Mouse (Mus musculus) cerebellum, adult 2 months (tissue): Measurements from ENCODE around the gene Atl2. TPM values are rescaled to one million over a fixed set of nuclear protein-coding genes. Genes with fewer than 3 reads are reported as not detected.

ENCODE experiments used
- DNase-seq, 2 experiments: peaks; one replicate each; pipeline ENCODE4 v3.0.0; 2021
- H3K27ac ChIP-seq: fragments of 200-500 bp; 2 replicates; pipeline ENCODE4 v1.5.1; 2012; ENCODE audit warnings: low read length, control low read depth, inconsistent platforms; ENCODE audit not compliant: insufficient read depth
- H3K27me3 ChIP-seq: fragments of 200-500 bp; 2 replicates; pipeline ENCODE4 v1.6.1; 2012; ENCODE audit warnings: inconsistent platforms, mild to moderate bottlenecking, low read length, moderate library complexity; ENCODE audit not compliant: control insufficient read depth, insufficient read depth
- H3K4me1 ChIP-seq: fragments of 200-500 bp; 2 replicates; pipeline ENCODE4 v1.6.1; 2011; ENCODE audit warnings: low read length; ENCODE audit not compliant: control insufficient read depth, insufficient read depth
- H3K4me3 ChIP-seq: fragments of 200-500 bp; replicated peaks from 2 replicates; pipeline ENCODE3; 2011; ENCODE audit warnings: mild to moderate bottlenecking, low read depth, low read length, control low read depth; ENCODE audit not compliant: insufficient read depth
- CTCF ChIP-seq: fragments of 200-500 bp; IDR thresholded peaks from 2 replicates; pipeline ENCODE4 v1.5.1; 2011; ENCODE audit warnings: low read depth, mild to moderate bottlenecking, control low read depth, low read length, moderate library complexity, borderline replicate concordance; ENCODE audit not compliant: insufficient read depth
- POLR2A ChIP-seq: fragments of 200-500 bp; IDR thresholded peaks from 2 replicates; pipeline ENCODE4 v1.6.1; 2011; ENCODE audit warnings: low read length, control low read depth, borderline replicate concordance; ENCODE audit not compliant: insufficient read depth
- WGBS: fragments of 180-500 bp; shearing (Covaris S2); methylation state at CpG from one replicate; pipeline ENCODE4 v1.1.7; 2018; 5-methylcytosine and 5-hydroxymethylcytosine counted together
- polyA plus RNA-seq: library from polyadenylated mRNA; depleted of rRNA; stranded (reverse); fragments of >200 nt; gene quantifications from 2 replicates; pipeline ENCODE4 v1.2.3, GENCODE M21; 2012; rRNA removed

Gene Atl2
- polyA plus RNA-seq, 1 experiment = 96.3 TPM

GRCm38 (mm10) chr17:79809491-79810316 lies 86.2 kb downstream of the Atl2 start:
- 84% methylated on average over 23 of the region's 23 CpGs for WGBS
- TF ChIP-seq POLR2A (no peak), CTCF (no peak)
- no peak for DNase-seq
- H3K27me3 ChIP-seq = no peaks in the 10 kb centered on the region; the same call in 1 of the 2 replicates
- H3K4me3 ChIP-seq = no peak overlapping the region
- no peak overlapping the region for H3K27ac ChIP-seq
- no peaks in the 10 kb centered on the region for H3K4me1 ChIP-seq

- TF ChIP-seq POLR2A = no peak
- TF ChIP-seq CTCF = no peak
- no peaks in the 10 kb centered on the region for H3K4me1 ChIP-seq
- no peak overlapping the region for H3K4me3 ChIP-seq
- no peak for DNase-seq
- WGBS = 87% methylated on average over 8 of the region's 8 CpGs
- no peak overlapping the region for H3K27ac ChIP-seq
- H3K27me3 ChIP-seq = no peaks in the 10 kb centered on the region; the same call in 1 of the 2 replicates
Measured at GRCm38 (mm10) chr17:79807237-79807930, 88.5 kb downstream of the Atl2 start.

- Histone ChIP-seq H3K27ac (no peak overlapping the region), H3K27me3 (no peaks in the 10 kb centered on the region; the same call in 1 of the 2 replicates), H3K4me1 (no peaks in the 10 kb centered on the region), H3K4me3 (no peak overlapping the region)
- TF ChIP-seq POLR2A (no peak), CTCF (no peak)
- no peak for DNase-seq
- 64% methylated on average over 2 of the region's 2 CpGs for WGBS
Measured at GRCm38 (mm10) chr17:79804747-79805146, 91.2 kb downstream of the Atl2 start.

- TF ChIP-seq CTCF = no peak
- TF ChIP-seq POLR2A = no peak
Measured at GRCm38 (mm10) chr17:79802056-79802455, 93.9 kb downstream of the Atl2 start.

GRCm38 (mm10) chr17:79798831-79799230 lies 97.1 kb downstream of the Atl2 start:
- TF ChIP-seq CTCF = no peak
- TF ChIP-seq POLR2A = no peak
- no peaks in the 10 kb centered on the region for H3K4me1 ChIP-seq
- no peak overlapping the region for H3K4me3 ChIP-seq
- H3K27me3 ChIP-seq = no peaks in the 10 kb centered on the region
- 94% methylated on average over 10 of the region's 10 CpGs for WGBS
- H3K27ac ChIP-seq = no peak overlapping the region
- DNase-seq = no peak

More at GRCm38 (mm10) chr17:79802056-79802455, 93.9 kb downstream of the Atl2 start:
- Histone ChIP-seq H3K27ac (no peak overlapping the region), H3K4me1 (no peaks in the 10 kb centered on the region), H3K27me3 (no peaks in the 10 kb centered on the region), H3K4me3 (no peak overlapping the region)
- WGBS = 29% methylated on average over 7 of the region's 7 CpGs
- no peak for DNase-seq

Other genes with a start within 250 kb of the Atl2 start
- 1.1 and 1.6 TPM in 2 replicates for gene Cyp1b1, start 181.1 kb downstream of the Atl2 start, polyA plus RNA-seq
- 49.2 and 52.7 TPM in 2 replicates for gene Hnrnpll, start 166.2 kb upstream of the Atl2 start, polyA plus RNA-seq
- 3.4 and 4.3 TPM in 2 replicates for gene Galm, start 231.3 kb upstream of the Atl2 start, polyA plus RNA-seq